Comparison of ENCODE assay signal across 14 mouse cellular contexts in genomic region chr5:136038258-136039214, GRCm38 (mm10). TPM values are rescaled to one million over a fixed set of nuclear protein-coding genes. Genes with fewer than 3 reads are reported as not detected.
DNase-seq lines count a peak whose midpoint lies in the region; ATAC-seq lines count a peak whose summit lies in the region.
"Had no signal": no experiment of that assay in that cellular context is flagged by ENCODE, and none has a peak within 500 bp of the region (broad histone marks: within the 10 kb centered on the region; RNA-seq: fewer than 3 reads in every experiment).

Gene Upk3b (plus strand): TSS chr5:136038496.

- no peak within 1 kb of the TSS for H3K4me3 ChIP-seq in lung, embryonic 16.5 days (ENCODE audit: low read length)
- peak within 1 kb of the TSS; percentile 4; the same call in 1 of the 2 replicates for H3K4me3 ChIP-seq in stomach, embryonic 15.5 days (replicated peaks)
- H3K4me3 ChIP-seq: midbrain, embryonic 10.5 days; neural tube, embryonic 12.5 days had no signal

- H3K9me3 ChIP-seq in lung, embryonic 16.5 days (ENCODE audit: control insufficient read depth, low read length), result no peaks in the 10 kb centered on the region
- no peaks in the 10 kb centered on the region for H3K9me3 ChIP-seq in stomach, embryonic 15.5 days
- H3K9me3 ChIP-seq: midbrain, embryonic 10.5 days had no signal

- no peak within 1 kb of the TSS for H3K9ac ChIP-seq in lung, embryonic 16.5 days (ENCODE audit: low read length)
- no peak within 1 kb of the TSS for H3K9ac ChIP-seq in stomach, embryonic 15.5 days
- H3K9ac ChIP-seq: neural tube, embryonic 12.5 days had no signal

- no peaks in the 10 kb centered on the region for H3K4me1 ChIP-seq in lung, embryonic 16.5 days (replicated peaks; ENCODE audit: control insufficient read depth, insufficient read depth, low read length)
- H3K4me1 ChIP-seq in stomach, embryonic 15.5 days, result 0 out of 2 replicates have a peak, but pooled peaks cover 6% of the 10 kb centered on the region
- H3K4me1 ChIP-seq: neural tube, embryonic 12.5 days had no signal

- H3K36me3 ChIP-seq in lung, embryonic 16.5 days (ENCODE audit: control insufficient read depth, insufficient read depth, low read length), result no peaks in the 10 kb centered on the region
- H3K36me3 ChIP-seq in stomach, embryonic 15.5 days, result no peaks in the 10 kb centered on the region
- H3K36me3 ChIP-seq: midbrain, embryonic 10.5 days; neural tube, embryonic 12.5 days had no signal

- no peak within 1 kb of the TSS for H3K27ac ChIP-seq in lung, embryonic 16.5 days (ENCODE audit: low read length)
- peak within 1 kb of the TSS; percentile 16; the same call in 1 of the 2 replicates for H3K27ac ChIP-seq in stomach, embryonic 15.5 days
- H3K27ac ChIP-seq: midbrain, embryonic 10.5 days; neural tube, embryonic 12.5 days had no signal

- peak; percentile 55 for ATAC-seq in lung, embryonic 16.5 days (ENCODE audit: low read depth)
- ATAC-seq in stomach, embryonic 15.5 days (ENCODE audit: insufficient read depth, low FRiP score, low read depth), result peak; percentile 56
- ATAC-seq: hindbrain, embryonic 16.5 days had no signal

- DNase-seq in adrenal gland, postnatal 14 days, result no peak
- no peak for DNase-seq in adrenal gland, adult 2 months
- no peak for DNase-seq in lung, postnatal 14 days
- DNase-seq in heart, postnatal 4 days, result no peak
- DNase-seq in right cerebral cortex, postnatal 4 days, result no peak
- DNase-seq in layer of hippocampus, adult 11-12 months (ENCODE audit: low spot score), result no peak
- DNase-seq: left cerebral cortex, postnatal 4 days had no signal

- no peak within 1 kb of the TSS for H3K4me2 ChIP-seq in lung, embryonic 16.5 days (ENCODE audit: low read depth, low read length)
- H3K4me2 ChIP-seq in stomach, embryonic 15.5 days, result peak within 1 kb of the TSS; percentile 19; the same call in 1 of the 2 replicates
- H3K4me2 ChIP-seq: neural tube, embryonic 12.5 days had no signal

- no peaks in the 10 kb centered on the region for H3K27me3 ChIP-seq in lung, embryonic 16.5 days (ENCODE audit: control insufficient read depth, insufficient read depth, low read depth, low read length)
- H3K27me3 ChIP-seq in stomach, embryonic 15.5 days (replicated peaks), result no peaks in the 10 kb centered on the region
- H3K27me3 ChIP-seq: neural tube, embryonic 12.5 days had no signal

- 60% methylated on average over 17 of the region's 17 CpGs for WGBS in lung, embryonic 16.5 days
- 51% methylated on average over 17 of the region's 17 CpGs for WGBS in stomach, embryonic 15.5 days

RNA-seq across cellular contexts. Expression of gene Upk3b, which starts in this region (rescaled TPM):
- total RNA-seq in adrenal gland, postnatal 14 days (2021), result 8.2 and 11.7 TPM in 2 replicates
- 10 to 100 TPM in 1 of 2 experiments, 1 to 10 TPM in 1; 8.8 to 10.8 TPM for total RNA-seq in adrenal gland, adult 2 months (2021)
- polyA plus RNA-seq in adrenal gland, adult 2 months (2012; rRNA removed), result 8.5 and 8.9 TPM in 2 replicates
- polyA plus RNA-seq in lung, embryonic 16.5 days (2015; fragmentation: Nextera tagmentation; extraction: Ambion mirVana), result 27.1 and 32.1 TPM in 2 replicates
- 10 to 100 TPM; 25.8 to 30.7 TPM for total RNA-seq in heart, postnatal 4 days (2021)
- polyA plus RNA-seq in stomach, embryonic 15.5 days (2015; fragmentation: Nextera tagmentation; extraction: Ambion mirVana), result 30.3 and 37.0 TPM in 2 replicates
- total RNA-seq: layer of hippocampus, adult 18-20 months; left cerebral cortex, postnatal 4 days had no signal
- polyA plus RNA-seq: cortical plate, adult 2 months; midbrain, embryonic 10.5 days had no signal
